Comparison of ENCODE assay signal across 22 mouse cellular contexts in the genomic region with DNA sequence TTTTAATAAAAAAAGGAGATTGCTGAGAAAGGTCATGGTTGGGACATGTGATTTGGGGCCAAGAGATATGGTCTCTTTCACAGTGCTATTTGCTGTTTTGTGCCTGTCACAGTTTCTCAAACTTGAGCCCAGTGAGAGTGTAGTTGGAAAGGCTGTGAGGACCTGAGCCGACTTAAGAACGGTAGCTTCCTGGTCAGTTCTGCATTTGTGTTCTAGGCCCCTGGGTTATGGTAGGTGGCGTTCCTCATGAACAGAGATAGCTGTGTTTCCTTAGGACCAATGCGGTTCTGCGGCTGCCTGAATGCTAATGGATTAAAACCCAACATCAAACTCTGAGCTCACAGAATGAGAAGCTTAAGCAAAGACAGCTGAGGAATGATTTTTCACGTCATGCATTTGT.
A peak's percentile ranks its signal among the peaks of the same experiment; 100 is the strongest.
DNase-seq lines count a peak whose midpoint lies in the region; ATAC-seq lines count a peak whose summit lies in the region.
"Had no signal": no experiment of that assay in that cellular context is flagged by ENCODE, and none has a peak within 500 bp of the region (broad histone marks: within the 10 kb centered on the region; RNA-seq: fewer than 3 reads in every experiment).

No protein-coding gene starts in this region.

- ATAC-seq in midbrain, embryonic 11.5 days (ENCODE audit: low FRiP score), result no peak
- ATAC-seq in midbrain, embryonic 13.5 days, result no peak
- ATAC-seq: activated CD4-positive, CD25-positive, alpha-beta regulatory T cell, adult 4 months; CD4-positive, CD25-positive, alpha-beta regulatory T cell, adult 4 months; Patski had no signal

- H3K36me3 ChIP-seq in midbrain, embryonic 11.5 days (ENCODE audit: control insufficient read depth, insufficient read depth, low read length), result no peaks in the 10 kb centered on the region
- peaks cover 7% of the 10 kb centered on the region for H3K36me3 ChIP-seq in midbrain, embryonic 13.5 days
- H3K36me3 ChIP-seq: G1E had no signal

- no peak overlapping the region for H3K4me2 ChIP-seq in midbrain, embryonic 11.5 days
- no peak overlapping the region for H3K4me2 ChIP-seq in midbrain, embryonic 13.5 days (replicated peaks)

- intact Hi-C loops in heart, postnatal 25 days (cut with DNase I), result loop anchor here (10.0 kb wide), 1 partner anchor 96 kb away; the partner anchor contains the start of gene Tnik

- no peaks in the 10 kb centered on the region for H3K27me3 ChIP-seq in midbrain, embryonic 11.5 days (ENCODE audit: control insufficient read depth, insufficient read depth, low read length)
- no peaks in the 10 kb centered on the region for H3K27me3 ChIP-seq in midbrain, embryonic 13.5 days
- H3K27me3 ChIP-seq: CH12.LX, Patski had no signal

- H3K27ac ChIP-seq in midbrain, embryonic 11.5 days (ENCODE audit: low read depth, low read length), result no peak overlapping the region
- no peak overlapping the region for H3K27ac ChIP-seq in midbrain, embryonic 13.5 days
- H3K27ac ChIP-seq in brown adipose tissue, adult 24 weeks (replicated peaks; ENCODE audit: low read depth, low read length), result peak overlapping the region; percentile 74

- no peak overlapping the region for H3K4me3 ChIP-seq in midbrain, embryonic 11.5 days (ENCODE audit: low read depth, low read length)
- no peak overlapping the region for H3K4me3 ChIP-seq in midbrain, embryonic 13.5 days (replicated peaks)
- 0 out of 2 replicates have a peak overlapping the region, but pooled peaks have one; percentile 6 for H3K4me3 ChIP-seq in brown adipose tissue, adult 24 weeks (ENCODE audit: insufficient read depth, low read depth, low read length)

- H3K9me3 ChIP-seq in midbrain, embryonic 11.5 days (ENCODE audit: control insufficient read depth, low read length), result no peaks in the 10 kb centered on the region
- H3K9me3 ChIP-seq in midbrain, embryonic 13.5 days, result 0 out of 2 replicates have a peak, but pooled peaks cover 5% of the 10 kb centered on the region
- H3K9me3 ChIP-seq: G1E had no signal

- 88% methylated on average over 6 of the region's 6 CpGs for WGBS in midbrain, embryonic 11.5 days
- 86% methylated on average over 6 of the region's 6 CpGs for WGBS in midbrain, embryonic 13.5 days

- H3K4me1 ChIP-seq in midbrain, embryonic 11.5 days (ENCODE audit: control insufficient read depth, insufficient read depth, low read length), result no peaks in the 10 kb centered on the region
- no peaks in the 10 kb centered on the region for H3K4me1 ChIP-seq in midbrain, embryonic 13.5 days (replicated peaks)
- no peaks in the 10 kb centered on the region for H3K4me1 ChIP-seq in brown adipose tissue, adult 24 weeks (ENCODE audit: control insufficient read depth, insufficient read depth, insufficient read length, low read length)

- DNase-seq in heart, adult 11 months, result peak; percentile 74
- DNase-seq in heart, postnatal 25 days (ENCODE audit: low spot score), result no peak
- DNase-seq in midbrain, embryonic 11.5 days (ENCODE audit: low spot score, missing footprints), result peak; percentile 67
- DNase-seq in spleen, postnatal 10 days (ENCODE audit: low spot score in 2 of 2), result no peak
- DNase-seq: adrenal gland, adult 2 months; adrenal gland, adult 8-10 months; adrenal gland, postnatal 10 days; adrenal gland, postnatal 14 days; adrenal gland, postnatal 25 days; adrenal gland, postnatal 36 days; B cell, adult 2 months; cerebellum, adult 11 months; cerebellum, adult 11-12 months; cerebellum, adult 18-20 months; cerebellum, adult 2 months had no signal

- H3K9ac ChIP-seq in midbrain, embryonic 11.5 days (ENCODE audit: low read length), result no peak overlapping the region
- no peak overlapping the region for H3K9ac ChIP-seq in midbrain, embryonic 13.5 days (replicated peaks)

Comparison
In these comparisons a context has a peak if more than half of its experiments do, and no peak if none do; other contexts are left out.
1. DNase-seq: peak in heart, adult 11 months (single experiment) and midbrain, embryonic 11.5 days (single experiment); none in heart, postnatal 25 days (single experiment) and spleen, postnatal 10 days (0 of 2).